Mouse (Mus musculus): ENCODE measurements around the gene Rlbp1. TPM values are rescaled to one million over a fixed set of nuclear protein-coding genes. Genes with fewer than 3 reads are reported as not detected.

Gene Rlbp1
- polyA plus RNA-seq (2014; fragmentation: Nextera tagmentation; extraction: Ambion mirVana): 80.0 and 81.0 TPM in 2 replicates

- 27% methylated on average over 16 of the region's 16 CpGs for WGBS
- H3K36me3 ChIP-seq (ENCODE audit: control insufficient read depth, insufficient read depth, low read length): 0 out of 2 replicates have a peak, but pooled peaks cover 5% of the 10 kb centered on the region
- H3K4me1 ChIP-seq (ENCODE audit: control insufficient read depth, insufficient read depth, low read length): peaks cover 4% of the 10 kb centered on the region; the same call in 1 of the 2 replicates
- no peaks in the 10 kb centered on the region for H3K27me3 ChIP-seq (replicated peaks; ENCODE audit: control insufficient read depth, insufficient read depth, low read length)
- H3K27ac ChIP-seq (ENCODE audit: low read depth, low read length): peak within 1 kb of the TSS; percentile 85
- H3K4me3 ChIP-seq (ENCODE audit: low read depth, low read length): peak within 1 kb of the TSS; percentile 17; the same call in 1 of the 2 replicates
- H3K9me3 ChIP-seq (replicated peaks; ENCODE audit: control insufficient read depth, low read length): no peaks in the 10 kb centered on the region
- peak within 1 kb of the TSS; percentile 29 for H3K4me2 ChIP-seq (ENCODE audit: low read length)
- ATAC-seq (peak; percentile 93), DNase-seq (ENCODE audit: low spot score) (peak; percentile 84)
- H3K9ac ChIP-seq (ENCODE audit: low read length): peak within 1 kb of the TSS; percentile 57
Measured at GRCm38 (mm10) chr7:79386422-79387133, at the start of gene Rlbp1. Rlbp1 (minus strand) TSS chr7:79387048.

GRCm38 (mm10) chr7:79428243-79428642, 41.4 kb upstream of the Rlbp1 start:
- Histone ChIP-seq H3K4me3 (ENCODE audit: low read depth, low read length) (no peak overlapping the region), H3K9ac (ENCODE audit: low read length) (no peak overlapping the region), H3K36me3 (ENCODE audit: control insufficient read depth, insufficient read depth, low read length) (no peaks in the 10 kb centered on the region), H3K4me2 (ENCODE audit: low read length) (no peak overlapping the region), H3K9me3 (replicated peaks; ENCODE audit: control insufficient read depth, low read length) (no peaks in the 10 kb centered on the region), H3K27ac (ENCODE audit: low read depth, low read length) (no peak overlapping the region), H3K4me1 (ENCODE audit: control insufficient read depth, insufficient read depth, low read length) (no peaks in the 10 kb centered on the region), H3K27me3 (replicated peaks; ENCODE audit: control insufficient read depth, insufficient read depth, low read length) (no peaks in the 10 kb centered on the region)
- ATAC-seq (no peak), DNase-seq (ENCODE audit: low spot score) (no peak)
- 71% methylated on average over 5 of the region's 5 CpGs for WGBS

- no peak overlapping the region for H3K4me2 ChIP-seq (ENCODE audit: low read length)
- DNase-seq (ENCODE audit: low spot score) (peak; percentile 4), ATAC-seq (no peak)
- no peaks in the 10 kb centered on the region for H3K36me3 ChIP-seq (ENCODE audit: control insufficient read depth, insufficient read depth, low read length)
- no peak overlapping the region; the same call in 1 of the 2 replicates for H3K27ac ChIP-seq (ENCODE audit: low read depth, low read length)
- no peaks in the 10 kb centered on the region for H3K27me3 ChIP-seq (replicated peaks; ENCODE audit: control insufficient read depth, insufficient read depth, low read length)
- H3K4me3 ChIP-seq (ENCODE audit: low read depth, low read length): no peak overlapping the region
- H3K9ac ChIP-seq (ENCODE audit: low read length): no peak overlapping the region
- H3K4me1 ChIP-seq (ENCODE audit: control insufficient read depth, insufficient read depth, low read length): no peaks in the 10 kb centered on the region
- no peaks in the 10 kb centered on the region for H3K9me3 ChIP-seq (replicated peaks; ENCODE audit: control insufficient read depth, low read length)
- WGBS: 89% methylated on average over 10 of the region's 10 CpGs
Measured at GRCm38 (mm10) chr7:79425804-79426203, 39.0 kb upstream of the Rlbp1 start.

GRCm38 (mm10) chr7:79422876-79423275, 36.0 kb upstream of the Rlbp1 start:
- no peaks in the 10 kb centered on the region for H3K4me1 ChIP-seq (ENCODE audit: control insufficient read depth, insufficient read depth, low read length)
- DNase-seq (ENCODE audit: low spot score) (no peak), ATAC-seq (no peak)
- H3K27me3 ChIP-seq (replicated peaks; ENCODE audit: control insufficient read depth, insufficient read depth, low read length): no peaks in the 10 kb centered on the region
- no peaks in the 10 kb centered on the region for H3K9me3 ChIP-seq (replicated peaks; ENCODE audit: control insufficient read depth, low read length)
- H3K27ac ChIP-seq (ENCODE audit: low read depth, low read length): no peak overlapping the region
- no peak overlapping the region for H3K4me2 ChIP-seq (ENCODE audit: low read length)
- no peak overlapping the region for H3K9ac ChIP-seq (ENCODE audit: low read length)
- no peaks in the 10 kb centered on the region for H3K36me3 ChIP-seq (ENCODE audit: control insufficient read depth, insufficient read depth, low read length)
- no peak overlapping the region for H3K4me3 ChIP-seq (ENCODE audit: low read depth, low read length)
- 97% methylated on average over 10 of the region's 10 CpGs for WGBS

GRCm38 (mm10) chr7:79419950-79420349, 33.1 kb upstream of the Rlbp1 start:
- no peaks in the 10 kb centered on the region for H3K36me3 ChIP-seq (ENCODE audit: control insufficient read depth, insufficient read depth, low read length)
- DNase-seq (ENCODE audit: low spot score) (no peak), ATAC-seq (no peak)
- no peaks in the 10 kb centered on the region for H3K9me3 ChIP-seq (replicated peaks; ENCODE audit: control insufficient read depth, low read length)
- no peak overlapping the region for H3K4me2 ChIP-seq (ENCODE audit: low read length)
- no peaks in the 10 kb centered on the region for H3K4me1 ChIP-seq (ENCODE audit: control insufficient read depth, insufficient read depth, low read length)
- H3K27ac ChIP-seq (ENCODE audit: low read depth, low read length): no peak overlapping the region
- no peak overlapping the region for H3K4me3 ChIP-seq (ENCODE audit: low read depth, low read length)
- WGBS: 94% methylated on average over 7 of the region's 7 CpGs
- no peak overlapping the region for H3K9ac ChIP-seq (ENCODE audit: low read length)
- H3K27me3 ChIP-seq (replicated peaks; ENCODE audit: control insufficient read depth, insufficient read depth, low read length): no peaks in the 10 kb centered on the region

- Histone ChIP-seq H3K4me1 (ENCODE audit: control insufficient read depth, insufficient read depth, low read length) (no peaks in the 10 kb centered on the region), H3K4me3 (ENCODE audit: low read depth, low read length) (no peak overlapping the region), H3K9ac (ENCODE audit: low read length) (no peak overlapping the region), H3K27ac (ENCODE audit: low read depth, low read length) (no peak overlapping the region), H3K9me3 (replicated peaks; ENCODE audit: control insufficient read depth, low read length) (no peaks in the 10 kb centered on the region), H3K36me3 (ENCODE audit: control insufficient read depth, insufficient read depth, low read length) (no peaks in the 10 kb centered on the region; the same call in 1 of the 2 replicates), H3K4me2 (ENCODE audit: low read length) (no peak overlapping the region), H3K27me3 (replicated peaks; ENCODE audit: control insufficient read depth, insufficient read depth, low read length) (no peaks in the 10 kb centered on the region)
- DNase-seq (ENCODE audit: low spot score) (no peak), ATAC-seq (no peak)
- 87% methylated on average over 18 of the region's 18 CpGs for WGBS
Measured at GRCm38 (mm10) chr7:79414449-79415375, 27.9 kb upstream of the Rlbp1 start.

- H3K9ac ChIP-seq (ENCODE audit: low read length): no peak overlapping the region
- no peak for DNase-seq (ENCODE audit: low spot score)
- H3K9me3 ChIP-seq (replicated peaks; ENCODE audit: control insufficient read depth, low read length): no peaks in the 10 kb centered on the region
- no peak overlapping the region for H3K27ac ChIP-seq (ENCODE audit: low read depth, low read length)
- no peak for ATAC-seq
- H3K27me3 ChIP-seq (replicated peaks; ENCODE audit: control insufficient read depth, insufficient read depth, low read length): no peaks in the 10 kb centered on the region
- no peaks in the 10 kb centered on the region for H3K36me3 ChIP-seq (ENCODE audit: control insufficient read depth, insufficient read depth, low read length)
- no peak overlapping the region for H3K4me3 ChIP-seq (ENCODE audit: low read depth, low read length)
- no peak overlapping the region for H3K4me2 ChIP-seq (ENCODE audit: low read length)
- no peaks in the 10 kb centered on the region for H3K4me1 ChIP-seq (ENCODE audit: control insufficient read depth, insufficient read depth, low read length)
- 84% methylated on average over 3 of the region's 3 CpGs for WGBS
Measured at GRCm38 (mm10) chr7:79400296-79400695, 13.4 kb upstream of the Rlbp1 start.

- Histone ChIP-seq H3K36me3 (ENCODE audit: control insufficient read depth, insufficient read depth, low read length) (no peaks in the 10 kb centered on the region), H3K9ac (ENCODE audit: low read length) (no peak overlapping the region), H3K9me3 (replicated peaks; ENCODE audit: control insufficient read depth, low read length) (no peaks in the 10 kb centered on the region), H3K4me3 (ENCODE audit: low read depth, low read length) (no peak overlapping the region), H3K4me1 (ENCODE audit: control insufficient read depth, insufficient read depth, low read length) (no peaks in the 10 kb centered on the region), H3K27me3 (replicated peaks; ENCODE audit: control insufficient read depth, insufficient read depth, low read length) (no peaks in the 10 kb centered on the region), H3K27ac (ENCODE audit: low read depth, low read length) (no peak overlapping the region), H3K4me2 (ENCODE audit: low read length) (no peak overlapping the region)
- ATAC-seq: no peak
- WGBS: 72% methylated on average over 12 of the region's 12 CpGs
- no peak for DNase-seq (ENCODE audit: low spot score)
Measured at GRCm38 (mm10) chr7:79398971-79399370, 12.1 kb upstream of the Rlbp1 start.

Data from forebrain, embryonic 14.5 days (tissue).